Mouse (Mus musculus) gastrocnemius, adult 18-20 months (tissue): ENCODE results near the gene Ildr2. TPM values are rescaled to one million over a fixed set of nuclear protein-coding genes. Genes with fewer than 3 reads are reported as not detected.

Experiments
- DNase-seq: peaks from one replicate; pipeline ENCODE4 v3.0.0; 2021; ENCODE audit warnings: low spot score
- total RNA-seq, 2 experiments: library from RNA; stranded (reverse); gene quantifications; 2 replicates each; pipeline ENCODE4 v1.2.3; 2021

Ildr2 gene
- total RNA-seq, 2 experiments from 2014 or later, result 1.3 to 1.8 TPM

DNA sequence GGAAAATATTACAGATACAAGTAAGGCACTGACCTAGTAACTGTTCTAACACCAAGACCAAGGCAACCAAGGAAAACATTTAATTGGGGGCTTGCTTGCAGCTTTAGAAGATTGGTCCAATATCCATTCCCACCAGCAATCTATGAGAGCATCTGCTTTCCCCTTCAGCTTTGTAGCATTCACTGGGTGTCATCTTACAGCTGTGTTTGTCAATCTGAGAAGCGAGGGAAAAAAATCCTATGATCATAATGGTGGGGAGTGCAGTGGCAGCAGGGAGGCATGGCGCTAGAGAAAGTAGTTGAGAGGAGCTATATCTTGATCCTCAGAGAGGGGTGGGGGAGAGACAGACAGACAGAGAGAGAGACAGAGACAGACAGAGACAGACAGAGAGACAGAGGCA is 88.1 kb downstream of the Ildr2 start:
- DNase-seq, result no peak

- no peak for DNase-seq
These were observed 88.6 kb downstream of the Ildr2 start for GRCm38 (mm10) chr1:166342539-166342938.

DNA sequence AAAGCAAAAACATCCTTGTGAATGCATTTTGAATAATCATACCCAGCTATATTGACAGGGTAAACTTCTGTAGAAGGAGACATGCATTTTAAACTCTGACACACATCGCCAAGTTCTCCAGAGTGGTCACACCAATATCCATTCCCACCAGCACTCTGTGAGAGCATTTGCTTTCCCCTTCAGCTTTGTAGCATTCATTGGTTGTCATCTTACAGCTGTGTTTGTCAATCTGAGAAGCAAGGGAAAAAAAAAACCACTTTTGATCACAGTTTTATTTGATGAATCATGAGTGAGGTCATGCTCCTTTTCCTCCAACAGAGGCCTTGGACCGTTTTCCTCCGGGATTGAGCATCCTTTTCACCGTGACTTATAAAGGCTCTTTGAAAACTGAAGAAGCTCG is 89.6 kb downstream of the Ildr2 start:
- no peak for DNase-seq

DNA sequence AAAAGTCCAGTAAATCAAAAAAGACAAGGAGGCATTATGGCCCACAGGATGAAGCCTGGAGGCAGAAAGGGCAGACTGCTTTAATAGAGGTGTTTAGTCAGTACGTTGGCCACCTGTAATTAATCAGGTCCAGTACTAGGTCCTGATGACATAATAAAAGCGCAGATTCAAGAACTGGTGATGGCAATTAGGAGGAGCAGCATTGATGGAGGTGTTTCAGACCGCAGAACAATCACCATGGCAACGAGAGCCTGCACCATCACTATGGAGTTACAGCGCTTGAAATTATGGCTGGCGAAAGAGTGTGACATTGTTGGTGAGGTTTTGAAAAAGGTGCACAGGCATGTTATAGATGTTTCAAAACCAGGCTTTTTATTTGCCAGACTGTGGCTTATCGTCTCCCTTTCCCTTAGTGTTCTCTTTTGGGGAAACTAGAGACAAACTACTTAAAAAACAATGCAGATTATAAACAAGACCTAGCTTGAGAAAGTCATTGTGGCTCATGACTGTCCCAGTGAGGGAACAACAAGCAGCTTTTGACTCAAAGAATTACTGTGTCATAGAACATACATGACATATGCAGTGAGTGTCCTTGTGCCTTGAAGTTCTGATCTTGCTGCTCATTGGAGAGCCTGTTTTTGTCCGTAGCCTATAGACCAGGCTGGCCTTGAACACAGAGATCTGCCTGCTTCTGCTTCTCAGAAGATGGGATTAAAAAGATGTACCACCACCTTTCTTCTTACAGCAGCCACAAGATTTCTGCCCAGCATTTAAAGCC is 90.5 kb downstream of the Ildr2 start:
- no peak for DNase-seq

GRCm38 (mm10) chr1:166345602-166346001 is 91.7 kb downstream of the Ildr2 start:
- DNase-seq, result no peak

GRCm38 (mm10) chr1:166346906-166347305 is 93.0 kb downstream of the Ildr2 start:
- DNase-seq, result no peak

- DNase-seq, result no peak
These were observed 95.4 kb downstream of the Ildr2 start for GRCm38 (mm10) chr1:166349341-166349740.

DNA sequence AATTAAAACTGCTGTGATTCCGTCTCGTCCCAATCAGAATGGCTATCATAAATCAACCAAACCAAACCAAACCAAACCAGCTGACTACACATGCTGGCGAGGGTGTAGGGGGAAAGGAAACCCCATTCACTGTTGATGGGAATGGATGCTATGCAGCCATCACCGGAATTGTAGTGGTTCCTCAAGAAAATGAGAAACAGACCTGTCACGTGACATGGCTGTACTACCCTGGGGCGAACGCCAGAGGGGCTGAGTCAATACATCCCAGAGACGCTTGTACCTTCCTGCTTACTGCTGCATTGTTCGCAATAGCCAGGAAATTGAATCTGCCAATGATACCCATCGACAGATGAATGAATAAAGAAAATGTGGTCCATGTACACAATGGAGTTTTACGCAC is 95.8 kb downstream of the Ildr2 start:
- DNase-seq, result no peak

GRCm38 (mm10) chr1:166360157-166360855 is 106.4 kb downstream of the Ildr2 start:
- DNase-seq, result peak; percentile 87

GRCm38 (mm10) chr1:166360896-166361295 is 107.0 kb downstream of the Ildr2 start:
- no peak for DNase-seq

DNA sequence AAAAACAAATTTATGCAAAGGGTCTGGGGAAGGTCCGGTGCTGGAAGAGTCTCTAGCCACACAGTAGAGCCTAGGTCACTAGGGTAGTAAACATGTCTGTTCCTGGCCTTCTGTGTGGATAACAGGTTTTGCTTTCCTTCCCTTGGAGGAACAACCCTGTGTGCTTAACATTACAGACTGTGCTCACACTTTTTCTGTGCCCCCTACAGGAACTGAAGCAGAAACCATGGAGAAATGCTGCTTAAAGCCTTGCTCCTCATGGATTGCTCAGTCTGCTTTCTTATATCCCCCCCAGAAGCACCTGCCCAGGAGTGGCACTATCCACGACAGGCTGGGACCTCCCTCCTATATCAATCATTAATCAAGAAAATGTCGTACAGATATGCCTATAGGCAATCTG is 107.9 kb downstream of the Ildr2 start:
- DNase-seq, result no peak

- no peak for DNase-seq
These were observed 108.7 kb downstream of the Ildr2 start for GRCm38 (mm10) chr1:166362659-166363058.

GRCm38 (mm10) chr1:166363122-166363521 is 109.2 kb downstream of the Ildr2 start:
- no peak for DNase-seq

Other genes starting within 250 kb of the Ildr2 start
- gene Dusp27, start 126.2 kb upstream of the Ildr2 start, total RNA-seq, result 10 to 100 TPM; 59.5 to 83.2 TPM
- gene Gpa33, start 123.9 kb upstream of the Ildr2 start, total RNA-seq, result not detected
- gene Mael, start 15.4 kb upstream of the Ildr2 start, total RNA-seq, result not detected
- gene Tada1, start 125.0 kb downstream of the Ildr2 start, total RNA-seq, result 1 to 10 TPM; 3.8 to 4.5 TPM
- 10 to 100 TPM in 1 of 2 experiments, 1 to 10 TPM in 1; 9.3 to 13.3 TPM for gene Pogk, start 155.7 kb downstream of the Ildr2 start, total RNA-seq
- not detected for gene Gm4846, start 243.4 kb downstream of the Ildr2 start, total RNA-seq